Mouse (Mus musculus) hindbrain, embryonic 16.5 days (tissue): ENCODE measurements around the gene Fndc10. TPM values are rescaled to one million over a fixed set of nuclear protein-coding genes. Genes with fewer than 3 reads are reported as not detected.
"Not testable (repeated sequence)": the region's sequence is repeated elsewhere in the genome, so short reads cannot be mapped to it uniquely, and the experiment has no call there.

Source experiments
- ATAC-seq: fragments of 200-750 bp; cut with Nextera tagmentation; 2 replicates; pipeline ENCODE4 v1.8.0; 2017; ENCODE audit warnings: moderate TSS enrichment, moderate library complexity
- H3K27ac ChIP-seq: fragments of 300-500 bp; sonication (generic); 2 replicates; pipeline ENCODE4 v1.5.1; 2014; ENCODE audit warnings: low read depth, mild to moderate bottlenecking, control low read depth, low read length, moderate library complexity
- H3K27me3 ChIP-seq: fragments of 300-500 bp; sonication (generic); replicated peaks from 2 replicates; pipeline ENCODE4 v1.6.1; 2014; ENCODE audit warnings: low read length; ENCODE audit not compliant: control insufficient read depth, insufficient read depth
- H3K36me3 ChIP-seq: fragments of 300-500 bp; sonication (generic); 2 replicates; pipeline ENCODE4 v1.6.1; 2014; ENCODE audit warnings: mild to moderate bottlenecking, low read length, moderate library complexity, mixed read lengths; ENCODE audit not compliant: control insufficient read depth, insufficient read depth
- H3K4me1 ChIP-seq: fragments of 300-500 bp; sonication (generic); 2 replicates; pipeline ENCODE4 v1.6.1; 2014; ENCODE audit warnings: low read depth, low read length; ENCODE audit not compliant: control insufficient read depth, insufficient read depth
- H3K4me2 ChIP-seq: fragments of 300-500 bp; sonication (generic); 2 replicates; pipeline ENCODE4 v1.6.1; 2014; ENCODE audit warnings: mild to moderate bottlenecking, low read length, control low read depth, moderate library complexity
- H3K4me3 ChIP-seq: fragments of 300-500 bp; sonication (generic); 2 replicates; pipeline ENCODE4 v1.5.1; 2014; ENCODE audit warnings: mild to moderate bottlenecking, low read length, control low read depth, moderate library complexity
- H3K9ac ChIP-seq: fragments of 300-500 bp; sonication (generic); 2 replicates; pipeline ENCODE4 v1.6.1; 2014; ENCODE audit warnings: low read depth, mild to moderate bottlenecking, control low read depth, low read length, moderate library complexity
- H3K9me3 ChIP-seq: fragments of 300-500 bp; sonication (generic); 2 replicates; pipeline ENCODE4 v1.6.1; 2014; ENCODE audit warnings: mild to moderate bottlenecking, low read length, moderate library complexity; ENCODE audit not compliant: control insufficient read depth
- WGBS: fragments of 180-500 bp; shearing (Covaris S2); extraction: QIAGEN DNeasy Blood & Tissue Kit; methylation state at CpG from one replicate; pipeline ENCODE4 v1.1.7; 2014; 5-methylcytosine and 5-hydroxymethylcytosine counted together
- polyA plus RNA-seq: library from polyadenylated mRNA; unstranded; fragments of >200 nt; fragmentation: Nextera tagmentation; extraction: Ambion mirVana; gene quantifications from 2 replicates; pipeline ENCODE4 v1.2.1, GENCODE M21; 2015

The Fndc10 gene
- polyA plus RNA-seq, 1 experiment from 2014 or later, result 15.5 TPM

GRCm38 (mm10) chr4:155672082-155672481, 22.1 kb upstream of the Fndc10 start:
- ATAC-seq, result no peak
- Histone ChIP-seq H3K4me2 (no peak overlapping the region), H3K27ac (no peak overlapping the region), H3K9me3 (no peaks in the 10 kb centered on the region), H3K4me1 (peaks cover 6% of the 10 kb centered on the region), H3K27me3 (0 out of 2 replicates have a peak, but pooled peaks cover 2% of the 10 kb centered on the region), H3K36me3 (no peaks in the 10 kb centered on the region), H3K9ac (no peak overlapping the region), H3K4me3 (no peak overlapping the region)
- WGBS, result 65% methylated on average over 2 of the region's 2 CpGs

- Histone ChIP-seq H3K27ac (no peak overlapping the region), H3K36me3 (no peaks in the 10 kb centered on the region), H3K27me3 (0 out of 2 replicates have a peak, but pooled peaks cover 2% of the 10 kb centered on the region), H3K9ac (no peak overlapping the region), H3K4me1 (no peaks in the 10 kb centered on the region), H3K4me2 (no peak overlapping the region), H3K4me3 (no peak overlapping the region), H3K9me3 (no peaks in the 10 kb centered on the region)
- ATAC-seq, result no peak
- WGBS, result 90% methylated on average over 2 of the region's 2 CpGs
Measured at GRCm38 (mm10) chr4:155675991-155676390, 18.2 kb upstream of the Fndc10 start.

- WGBS, result 89% methylated on average over 16 of the region's 19 CpGs
- H3K36me3 ChIP-seq, H3K9me3 ChIP-seq, H3K4me3 ChIP-seq, ATAC-seq, H3K4me1 ChIP-seq, H3K27me3 ChIP-seq, H3K4me2 ChIP-seq, H3K27ac ChIP-seq, H3K9ac ChIP-seq: not testable (repeated sequence)
Measured at GRCm38 (mm10) chr4:155683670-155684277, 10.4 kb upstream of the Fndc10 start.

- not testable (repeated sequence) for H3K9ac ChIP-seq, H3K27ac ChIP-seq, H3K27me3 ChIP-seq, H3K36me3 ChIP-seq, H3K4me3 ChIP-seq, H3K4me1 ChIP-seq, H3K4me2 ChIP-seq, ATAC-seq, H3K9me3 ChIP-seq
- WGBS, result 96% methylated on average over 4 of the region's 4 CpGs
Measured at GRCm38 (mm10) chr4:155687764-155688163, 6.4 kb upstream of the Fndc10 start.

- Histone ChIP-seq H3K36me3 (no peaks in the 10 kb centered on the region), H3K27me3 (no peaks in the 10 kb centered on the region), H3K4me3 (no peak overlapping the region), H3K4me1 (peaks cover 13% of the 10 kb centered on the region), H3K4me2 (no peak overlapping the region), H3K9me3 (no peaks in the 10 kb centered on the region), H3K27ac (no peak overlapping the region), H3K9ac (no peak overlapping the region)
- ATAC-seq, result no peak
- WGBS, result 84% methylated on average over 12 of the region's 12 CpGs
Measured at GRCm38 (mm10) chr4:155690571-155691375, 3.4 kb upstream of the Fndc10 start.

- H3K9ac ChIP-seq, result no peak overlapping the region
- ATAC-seq, result no peak
- no peaks in the 10 kb centered on the region for H3K36me3 ChIP-seq
- no peak overlapping the region for H3K27ac ChIP-seq
- no peaks in the 10 kb centered on the region for H3K27me3 ChIP-seq
- peaks cover 25% of the 10 kb centered on the region for H3K4me1 ChIP-seq
- 100% methylated on average over 3 of the region's 3 CpGs for WGBS
- no peaks in the 10 kb centered on the region for H3K9me3 ChIP-seq
- H3K4me2 ChIP-seq, result no peak overlapping the region
- H3K4me3 ChIP-seq, result no peak overlapping the region
Measured at GRCm38 (mm10) chr4:155692421-155692820, 1.7 kb upstream of the Fndc10 start.

- WGBS, result under 1% methylated on average over 78 of the region's 92 CpGs
- Histone ChIP-seq H3K27ac (peak overlapping the region; percentile 96), H3K4me3 (peak overlapping the region; percentile 78), H3K4me2 (peak overlapping the region; percentile 84), H3K27me3 (no peaks in the 10 kb centered on the region), H3K9me3 (no peaks in the 10 kb centered on the region), H3K9ac (peak overlapping the region; percentile 95), H3K36me3 (no peaks in the 10 kb centered on the region), H3K4me1 (peaks cover 25% of the 10 kb centered on the region)
- ATAC-seq, result peak; percentile 88
Measured at GRCm38 (mm10) chr4:155694482-155695401, 600 bp downstream of the Fndc10 start.

GRCm38 (mm10) chr4:155695531-155696062, 1.5 kb downstream of the Fndc10 start:
- peaks cover 25% of the 10 kb centered on the region for H3K4me1 ChIP-seq
- ATAC-seq, result no peak
- no peak overlapping the region; the same call in 1 of the 2 replicates for H3K27ac ChIP-seq
- no peaks in the 10 kb centered on the region for H3K9me3 ChIP-seq
- H3K4me3 ChIP-seq, result peak overlapping the region; percentile 78
- no peaks in the 10 kb centered on the region for H3K36me3 ChIP-seq
- no peaks in the 10 kb centered on the region for H3K27me3 ChIP-seq
- peak overlapping the region; percentile 84 for H3K4me2 ChIP-seq
- peak overlapping the region; percentile 95 for H3K9ac ChIP-seq
- 74% methylated on average over 4 of the region's 4 CpGs for WGBS
